16 mouse cellular contexts compared by ENCODE assay signal in genomic region chr11:114439314-114439713, GRCm38 (mm10).
DNase-seq lines count a peak whose midpoint lies in the region.
"Had no signal": no experiment of that assay in that cellular context is flagged by ENCODE, and none has a peak within 500 bp of the region (broad histone marks: within the 10 kb centered on the region; RNA-seq: fewer than 3 reads in every experiment).

No protein-coding gene starts in this region.

- DNase-seq in heart, postnatal 14 days, result peak; percentile 14 to 30
- no peak for DNase-seq in heart, postnatal 4 days
- DNase-seq in cerebellum, adult 18-20 months, result peak; percentile 55 to 63
- DNase-seq in cerebellum, adult 9-11 months, result peak; percentile 49
- DNase-seq in gastrocnemius, postnatal 4 days (ENCODE audit: low spot score in 2 of 2), result no peak
- no peak for DNase-seq in testis, postnatal 10 days (ENCODE audit: low spot score)
- DNase-seq: adrenal gland, adult 2 months; B cell, adult 2 months; gastrocnemius, postnatal 25 days; kidney, adult 8-10 months; layer of hippocampus, postnatal 36 days; liver, embryonic 13.5 days; lung, adult 18-20 months; lung, postnatal 36 days; right cerebral cortex, adult 18-20 months; spleen, adult 18-20 months had no signal

- intact Hi-C loops in heart, postnatal 14 days (cut with DNase I), result no loop called here

Comparison
In these comparisons a context has a peak if more than half of its experiments do, and no peak if none do; other contexts are left out.
1. DNase-seq: peak in heart, postnatal 14 days (2 of 2), cerebellum, adult 18-20 months (2 of 2) and cerebellum, adult 9-11 months (single experiment); none in heart, postnatal 4 days (single experiment), gastrocnemius, postnatal 4 days (0 of 2) and testis, postnatal 10 days (single experiment).